Mouse (Mus musculus) NIH3T3 (cell line): ENCODE results near the gene Rxfp4.

Experiments used
- DNase-seq: peaks from one replicate; pipeline ENCODE4 v3.0.0-alpha.2; 2012; ENCODE audit warnings: low read depth

Gene Rxfp4

GRCm38 (mm10) chr3:88651669-88652618, 998 bp downstream of the Rxfp4 start:
- DNase-seq = no peak

GRCm38 (mm10) chr3:88650713-88651504, 2.0 kb downstream of the Rxfp4 start:
- DNase-seq = no peak

- DNase-seq = no peak
Observed at GRCm38 (mm10) chr3:88649967-88650366, 3.0 kb downstream of the Rxfp4 start.

GRCm38 (mm10) chr3:88649186-88649585, 3.8 kb downstream of the Rxfp4 start:
- DNase-seq = no peak

GRCm38 (mm10) chr3:88648452-88649168, 4.3 kb downstream of the Rxfp4 start:
- DNase-seq = no peak

GRCm38 (mm10) chr3:88647779-88648413, 5.0 kb downstream of the Rxfp4 start:
- no peak for DNase-seq

- DNase-seq = no peak
Observed at GRCm38 (mm10) chr3:88647076-88647475, 5.9 kb downstream of the Rxfp4 start.

- no peak for DNase-seq
Observed at GRCm38 (mm10) chr3:88646426-88646995, 6.4 kb downstream of the Rxfp4 start.

GRCm38 (mm10) chr3:88645937-88646336, 7.0 kb downstream of the Rxfp4 start:
- DNase-seq = no peak

- no peak for DNase-seq
Observed at GRCm38 (mm10) chr3:88643078-88643477, 9.9 kb downstream of the Rxfp4 start.

GRCm38 (mm10) chr3:88640676-88641075, 12.3 kb downstream of the Rxfp4 start:
- peak; percentile 87 for DNase-seq

- no peak for DNase-seq
Observed at GRCm38 (mm10) chr3:88639239-88639638, 13.7 kb downstream of the Rxfp4 start.

- no peak for DNase-seq
Observed at GRCm38 (mm10) chr3:88637134-88637533, 15.8 kb downstream of the Rxfp4 start.

- no peak for DNase-seq
Observed at GRCm38 (mm10) chr3:88636555-88636986, 16.4 kb downstream of the Rxfp4 start.

GRCm38 (mm10) chr3:88635506-88636275, 17.3 kb downstream of the Rxfp4 start:
- DNase-seq = no peak

- DNase-seq = no peak
Observed at GRCm38 (mm10) chr3:88633056-88633455, 19.9 kb downstream of the Rxfp4 start.

- DNase-seq = peak; percentile 60
Observed at GRCm38 (mm10) chr3:88631921-88632587, 20.9 kb downstream of the Rxfp4 start.

- no peak for DNase-seq
Observed at GRCm38 (mm10) chr3:88630849-88631341, 22.0 kb downstream of the Rxfp4 start.

GRCm38 (mm10) chr3:88630018-88630417, 22.9 kb downstream of the Rxfp4 start:
- DNase-seq = no peak

GRCm38 (mm10) chr3:88629244-88629643, 23.7 kb downstream of the Rxfp4 start:
- no peak for DNase-seq
